Mouse (Mus musculus) cerebellum, adult 18-20 months (tissue): ENCODE data around the gene Slc25a19.

ENCODE experiments used
- DNase-seq, 2 experiments: peaks; one replicate each; pipeline ENCODE4 v3.0.0; 2021

Slc25a19 gene

DNA sequence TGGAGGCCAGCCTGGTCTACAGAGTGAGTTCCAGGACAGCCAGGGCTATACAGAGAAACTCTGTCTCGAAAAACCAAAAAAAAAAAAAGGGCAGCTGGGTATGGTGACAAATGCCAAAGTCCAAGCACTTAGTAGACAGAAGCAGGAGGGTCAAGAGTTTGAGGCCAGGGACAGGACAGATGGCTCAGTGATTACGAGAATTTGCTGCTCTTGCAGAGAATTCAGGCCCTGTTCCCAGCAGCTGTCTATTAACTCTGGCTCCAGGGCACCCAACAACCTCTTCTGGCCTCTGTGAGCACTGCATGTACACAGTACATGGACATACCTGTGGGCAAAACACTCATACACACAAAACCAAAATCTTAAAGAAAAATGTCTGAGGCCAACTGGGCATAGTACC lies 10.1 kb downstream of the Slc25a19 start:
- no peak for DNase-seq

DNA sequence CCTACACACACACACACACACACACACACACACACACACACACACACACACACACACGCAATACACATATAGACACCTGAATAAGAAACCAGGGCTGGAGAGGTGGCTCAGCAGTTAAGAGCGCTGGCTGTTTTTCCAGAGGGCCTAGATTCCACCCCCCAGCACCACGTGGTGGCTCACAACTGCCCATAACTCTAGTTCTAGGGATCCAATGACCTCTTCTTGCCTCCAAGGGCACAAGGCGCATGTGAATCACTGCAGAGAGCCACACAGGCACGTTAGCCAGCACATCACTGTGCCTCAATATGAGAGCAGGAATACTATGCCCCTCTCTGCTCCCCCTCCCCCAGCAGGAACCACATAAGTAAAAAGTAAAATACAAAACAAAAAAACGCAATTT lies 11.2 kb downstream of the Slc25a19 start:
- no peak for DNase-seq

DNA sequence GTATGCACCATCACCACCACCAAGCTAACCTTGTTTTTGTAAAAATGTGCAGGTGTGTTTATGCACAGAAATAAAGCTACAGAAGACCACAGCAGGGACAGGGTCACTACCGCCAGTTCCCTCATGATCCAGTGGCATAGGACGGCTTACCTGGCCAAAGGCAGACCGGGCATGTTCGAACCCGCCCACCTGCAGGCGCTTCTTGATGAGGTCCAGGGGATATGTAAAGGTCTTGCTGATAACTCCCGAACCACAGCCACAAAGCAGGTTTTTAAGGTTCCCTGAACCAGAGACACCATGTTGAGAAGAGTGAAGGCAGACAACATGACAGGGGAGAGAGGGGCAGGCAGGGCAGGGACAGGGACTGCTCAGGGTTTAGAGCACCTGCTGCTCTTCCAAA lies 11.7 kb downstream of the Slc25a19 start:
- DNase-seq: no peak

DNA sequence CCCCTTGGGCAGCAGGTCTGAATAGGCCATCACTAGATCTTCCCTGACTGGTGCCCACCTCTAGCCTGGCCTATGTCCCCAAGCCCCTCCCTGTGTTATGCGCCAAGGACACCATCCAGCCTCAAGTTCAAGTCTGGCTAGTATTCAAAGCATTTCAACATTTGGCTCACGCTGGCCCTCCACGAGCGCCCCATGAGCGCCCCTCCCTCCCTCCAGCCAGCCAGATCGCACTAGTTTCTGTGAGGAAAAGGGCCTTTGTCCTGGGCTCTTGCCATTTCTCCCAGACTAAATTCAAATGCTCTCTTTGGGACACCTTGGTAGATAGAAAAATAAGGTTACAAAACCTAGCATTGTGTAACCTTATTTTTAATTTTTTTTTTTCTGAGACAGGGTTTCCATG lies 12.2 kb downstream of the Slc25a19 start:
- DNase-seq: no peak

DNA sequence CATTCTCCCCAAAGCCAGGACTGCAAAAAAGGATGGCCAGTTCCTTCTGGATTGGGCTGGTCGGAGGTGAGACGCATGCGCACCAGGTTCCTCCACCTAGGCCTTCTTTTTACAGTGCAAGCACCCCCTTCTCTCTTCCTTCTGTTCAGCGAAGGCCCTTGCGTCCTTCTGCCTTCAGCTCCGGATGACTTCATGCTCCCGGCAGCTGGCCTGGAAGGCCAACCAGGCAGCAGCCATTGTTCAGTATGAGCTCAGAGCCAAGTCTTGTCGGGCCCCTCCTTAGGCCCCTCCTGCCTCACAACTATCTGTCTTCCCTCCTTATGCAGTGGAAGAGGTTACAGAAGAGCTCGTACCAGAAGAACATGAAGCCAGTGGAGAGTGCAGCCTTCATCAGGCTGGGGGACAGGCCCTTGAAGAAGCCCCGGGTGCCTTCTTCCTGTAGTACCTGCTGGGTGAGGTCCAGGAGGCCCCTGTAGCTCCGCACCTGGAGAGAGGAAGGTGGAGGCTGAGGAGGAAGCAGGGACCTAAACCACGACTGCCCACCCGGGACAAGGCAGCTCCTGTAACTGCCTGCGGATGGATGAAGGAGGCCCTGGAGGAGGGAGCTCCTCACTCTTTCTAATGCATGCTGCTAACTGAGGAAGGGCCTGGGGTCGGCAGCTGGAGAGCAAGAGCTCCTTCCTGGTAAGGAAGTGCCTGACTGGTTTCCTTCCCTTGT lies 12.8 kb downstream of the Slc25a19 start:
- no peak for DNase-seq

DNA sequence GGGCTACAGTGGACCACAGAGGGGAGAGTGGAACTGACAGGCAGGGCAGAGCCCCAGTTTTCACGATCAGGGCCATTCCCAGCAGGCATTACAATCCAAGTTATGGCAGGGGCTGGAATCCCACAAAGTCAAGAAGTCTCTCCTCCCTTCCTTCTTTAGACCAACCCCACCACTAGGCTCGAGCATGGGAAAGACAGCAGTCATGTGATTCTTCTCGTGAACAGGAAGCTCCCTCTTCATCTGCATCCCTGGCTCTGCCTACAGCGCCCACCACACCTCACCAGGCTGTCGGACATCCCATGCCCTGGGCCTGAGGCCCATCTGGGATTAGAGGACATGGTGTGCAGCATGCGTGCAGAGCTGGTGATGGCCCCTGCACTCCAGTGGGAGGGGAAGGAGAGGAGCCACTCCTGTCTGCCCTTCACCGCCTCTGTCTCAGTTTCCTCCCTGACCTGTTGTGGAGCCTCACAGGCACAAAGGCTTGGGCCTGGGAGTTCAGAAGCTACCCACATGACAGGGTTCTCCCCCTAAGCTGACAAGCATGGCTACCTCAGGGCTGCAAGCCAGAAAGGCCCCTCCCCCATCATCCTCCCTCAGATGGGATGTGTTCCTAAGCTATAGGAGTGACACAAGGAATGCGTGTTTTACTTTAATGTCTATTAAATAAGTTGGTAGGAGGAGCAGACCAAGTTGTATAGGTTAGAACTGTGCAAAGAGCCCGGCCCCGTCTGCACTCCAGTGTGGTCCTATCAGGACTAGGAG lies 13.6 kb downstream of the Slc25a19 start:
- DNase-seq: no peak

DNA sequence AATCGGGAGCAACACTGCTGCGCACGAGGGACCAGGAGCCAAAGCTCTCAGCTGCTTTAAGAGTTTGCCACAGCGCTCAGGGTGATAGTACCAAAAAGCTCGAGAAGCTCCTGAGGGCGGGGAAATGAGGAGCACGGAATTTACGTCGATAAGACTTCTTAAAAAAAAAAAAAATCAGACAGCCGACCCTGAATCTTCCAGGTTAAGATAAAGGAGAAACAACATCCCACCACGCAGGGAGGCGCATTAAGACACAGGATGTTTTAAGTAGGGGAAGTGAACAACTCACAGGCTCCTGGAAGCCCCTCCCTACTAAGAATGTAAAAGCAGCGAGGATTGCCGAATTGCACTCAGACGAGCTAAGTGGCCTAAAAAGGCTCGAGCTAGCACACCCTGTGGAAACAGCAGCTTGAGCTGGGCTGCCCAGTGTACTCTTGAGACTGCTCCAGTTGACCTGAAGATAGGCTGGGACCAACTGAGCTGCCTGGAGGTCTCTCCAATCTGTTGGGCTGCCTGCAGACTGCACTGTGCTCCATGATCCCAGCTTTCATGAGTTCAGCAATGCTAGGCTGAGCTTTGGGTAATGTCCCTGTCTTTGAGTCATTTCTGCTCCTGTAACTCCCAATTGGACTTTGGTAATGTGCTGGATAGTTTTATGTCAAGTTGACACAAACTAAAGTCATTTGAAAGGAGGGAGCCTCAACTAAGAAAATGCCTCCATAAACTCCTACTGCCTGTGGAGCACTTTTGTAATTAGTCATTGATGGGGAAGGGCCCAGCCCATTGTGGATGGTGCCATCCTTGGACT lies 14.8 kb downstream of the Slc25a19 start:
- no peak for DNase-seq

DNA sequence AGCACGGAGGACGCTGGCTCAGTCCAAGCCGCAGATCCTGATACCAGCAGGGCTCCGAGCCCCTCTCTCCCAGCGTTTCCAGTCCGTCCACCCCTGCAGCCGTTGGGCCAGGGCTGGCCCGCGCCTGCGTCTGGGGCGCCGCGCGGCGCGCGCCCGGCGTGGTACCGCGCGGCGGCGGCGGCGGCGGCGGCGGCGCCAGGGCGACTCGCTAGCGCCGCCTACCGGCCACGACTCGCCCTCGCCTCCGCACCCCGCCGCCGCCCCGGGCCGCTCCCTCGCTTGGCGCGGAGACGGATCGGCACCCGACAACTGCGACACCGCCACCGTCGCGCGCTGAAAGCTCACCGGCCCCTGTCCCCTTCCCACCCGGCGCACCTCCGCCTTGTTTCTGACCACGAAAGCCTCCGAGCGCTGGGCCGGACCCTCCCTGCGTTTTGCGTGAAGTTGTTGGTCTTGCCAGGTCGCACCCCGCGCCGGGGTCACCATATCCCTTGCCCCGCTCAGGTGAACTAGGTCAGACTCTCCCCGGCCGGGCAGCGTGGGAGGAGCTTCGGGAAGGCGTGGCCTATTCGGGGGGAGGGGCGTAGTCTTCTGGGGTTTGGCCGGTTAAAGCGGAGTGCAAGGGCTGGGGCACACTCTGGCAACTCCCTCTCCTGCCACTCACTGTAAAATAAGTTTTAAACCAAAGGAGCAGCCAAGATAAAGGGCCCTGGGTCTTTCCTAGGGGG lies 15.5 kb downstream of the Slc25a19 start, which contains the start of gene Mif4gd:
TSS of gene Mif4gd (minus strand) at position 560 of the 728 bp plus-strand sequence.
- DNase-seq: peak; percentile 92

DNA sequence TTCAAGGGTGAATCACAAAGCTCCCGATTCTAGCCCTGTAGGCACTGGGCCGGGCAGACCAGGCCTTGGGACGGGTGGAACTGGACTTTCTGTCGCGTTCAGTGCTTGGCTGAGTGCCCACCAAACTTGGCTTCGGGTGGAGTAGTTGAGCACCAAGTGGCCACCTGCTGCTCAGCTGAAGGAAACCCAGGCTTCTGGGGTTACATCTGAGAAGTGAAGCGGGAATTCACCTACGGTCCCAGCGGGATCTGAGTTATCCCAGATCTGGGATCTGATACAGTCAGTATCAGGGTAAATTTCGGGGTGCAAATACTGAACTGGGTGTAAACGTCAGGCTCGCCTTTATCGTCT lies 16.1 kb downstream of the Slc25a19 start:
- DNase-seq: peak; percentile 74 to 75

DNA sequence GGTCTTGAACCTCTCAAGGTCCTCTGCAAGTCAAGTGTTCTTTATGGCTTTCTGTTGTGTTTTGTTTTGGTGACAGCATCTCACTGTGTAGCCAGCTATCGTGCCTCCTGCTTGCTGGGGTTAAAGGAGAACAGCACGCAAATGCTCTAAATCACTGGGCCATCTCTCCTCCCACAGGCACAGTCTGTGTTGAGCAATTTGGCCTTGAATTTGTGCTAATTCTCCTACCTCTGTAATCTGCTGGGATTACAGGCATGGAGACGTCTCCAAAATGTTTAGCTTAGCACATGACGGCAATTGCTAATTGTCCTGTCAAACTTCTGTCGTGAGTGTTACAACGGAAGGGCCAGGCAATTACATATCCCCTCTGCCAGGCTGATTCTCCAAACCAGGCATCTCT lies 16.9 kb downstream of the Slc25a19 start:
- DNase-seq: no peak

DNA sequence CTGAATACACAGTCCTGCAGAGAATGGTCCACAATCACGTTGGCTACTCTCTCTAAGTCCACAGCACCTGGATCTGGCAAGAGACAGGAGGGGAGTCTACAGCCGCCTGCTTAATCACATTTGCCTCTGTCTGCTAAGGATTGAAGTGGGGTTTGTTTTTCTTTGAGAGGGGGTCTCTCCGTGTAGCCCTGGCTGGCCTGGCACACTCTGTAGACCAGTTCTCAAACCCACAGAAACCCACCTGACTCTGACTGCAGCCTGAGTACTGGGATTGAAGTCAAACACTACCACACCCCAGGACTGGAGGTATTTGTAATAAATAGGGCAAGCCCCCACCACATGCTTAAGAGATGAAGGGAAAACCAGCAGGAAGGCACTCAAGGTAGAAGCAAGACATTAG lies 18.5 kb downstream of the Slc25a19 start:
- DNase-seq: no peak

DNA sequence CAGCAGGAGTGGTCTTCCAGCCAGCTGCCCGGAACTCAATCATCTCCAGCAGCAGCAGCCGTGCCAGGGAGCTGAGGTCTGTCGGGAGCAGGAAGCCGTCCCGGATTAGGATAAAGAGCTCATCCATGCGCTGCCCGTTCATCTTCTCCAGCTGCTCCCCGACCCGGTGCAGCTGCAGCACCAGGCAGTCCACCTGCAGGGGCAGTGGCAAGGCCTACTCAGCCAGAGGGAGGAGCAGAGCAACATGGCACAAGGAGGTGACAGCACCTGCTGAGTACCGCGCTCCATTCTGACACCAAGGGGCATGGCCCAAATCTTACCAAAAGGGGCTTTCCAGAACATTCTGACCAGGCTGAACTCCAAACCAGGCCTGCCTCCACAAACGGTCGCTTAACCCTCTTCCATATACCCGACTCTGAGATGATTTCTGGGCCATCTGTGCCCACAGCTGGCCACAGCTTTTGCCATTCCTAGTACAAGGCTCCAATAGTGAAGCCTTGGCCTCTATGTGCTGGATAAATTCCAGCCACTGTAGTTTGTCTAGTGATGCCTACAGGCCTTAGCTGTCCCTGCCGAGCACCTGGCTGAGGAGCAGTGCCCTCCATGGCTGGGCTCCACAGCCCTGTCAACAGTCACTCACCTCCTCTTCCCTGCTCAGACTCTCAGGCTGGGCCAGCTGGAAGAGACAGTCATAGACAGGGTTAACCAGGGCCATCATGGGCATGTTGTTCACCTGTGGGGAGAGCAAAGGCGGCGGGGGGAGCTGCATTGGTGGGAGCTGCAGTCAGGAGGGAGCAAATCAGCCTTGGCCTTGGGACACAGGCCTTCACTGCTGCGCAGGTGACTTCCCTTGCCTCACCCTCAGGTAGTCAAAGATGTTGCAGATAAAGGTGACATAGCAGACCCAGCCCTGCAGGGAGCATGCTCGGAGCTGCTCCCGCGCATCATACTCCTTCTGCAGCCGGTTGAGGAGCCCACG lies 19.4 kb downstream of the Slc25a19 start:
- no peak for DNase-seq

DNA sequence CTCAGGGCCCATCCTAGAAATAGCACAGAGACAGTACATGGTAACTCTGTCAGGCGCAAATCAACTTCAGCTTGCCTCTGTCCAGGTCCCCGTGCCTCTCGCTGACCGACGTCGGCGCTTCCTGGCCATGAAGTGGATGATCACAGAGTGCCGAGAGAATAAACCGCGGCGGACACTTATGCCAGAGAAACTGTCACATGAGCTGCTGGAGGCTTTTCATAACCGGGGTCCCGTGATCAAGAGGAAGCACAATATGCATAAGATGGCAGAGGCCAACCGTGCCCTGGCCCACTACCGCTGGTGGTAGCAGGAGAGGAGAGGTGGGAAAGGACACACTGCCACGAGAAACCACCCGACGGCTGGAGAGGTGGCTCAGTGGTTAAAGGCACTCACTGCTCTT lies 21.4 kb downstream of the Slc25a19 start:
- no peak for DNase-seq

DNA sequence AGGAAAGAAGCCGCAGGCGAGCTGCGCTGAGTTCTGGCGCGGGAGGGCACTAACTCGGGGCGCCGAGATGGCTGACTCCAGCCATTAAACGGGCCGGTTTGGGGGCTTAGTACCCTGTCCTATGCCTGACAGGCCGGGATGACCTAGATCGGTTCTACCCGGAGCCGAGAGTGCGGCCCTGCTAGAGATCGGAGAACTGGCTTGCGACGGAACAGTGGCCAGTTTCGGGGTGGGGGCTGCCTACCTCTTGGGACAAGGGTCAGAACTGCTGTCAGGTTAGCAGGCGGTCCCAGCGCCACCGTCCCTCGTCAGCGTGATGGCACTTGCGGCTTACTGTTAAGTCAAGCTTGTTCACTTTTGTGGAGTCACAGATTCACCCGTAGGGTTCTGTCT lies 23.8 kb downstream of the Slc25a19 start:
- DNase-seq: no peak

DNA sequence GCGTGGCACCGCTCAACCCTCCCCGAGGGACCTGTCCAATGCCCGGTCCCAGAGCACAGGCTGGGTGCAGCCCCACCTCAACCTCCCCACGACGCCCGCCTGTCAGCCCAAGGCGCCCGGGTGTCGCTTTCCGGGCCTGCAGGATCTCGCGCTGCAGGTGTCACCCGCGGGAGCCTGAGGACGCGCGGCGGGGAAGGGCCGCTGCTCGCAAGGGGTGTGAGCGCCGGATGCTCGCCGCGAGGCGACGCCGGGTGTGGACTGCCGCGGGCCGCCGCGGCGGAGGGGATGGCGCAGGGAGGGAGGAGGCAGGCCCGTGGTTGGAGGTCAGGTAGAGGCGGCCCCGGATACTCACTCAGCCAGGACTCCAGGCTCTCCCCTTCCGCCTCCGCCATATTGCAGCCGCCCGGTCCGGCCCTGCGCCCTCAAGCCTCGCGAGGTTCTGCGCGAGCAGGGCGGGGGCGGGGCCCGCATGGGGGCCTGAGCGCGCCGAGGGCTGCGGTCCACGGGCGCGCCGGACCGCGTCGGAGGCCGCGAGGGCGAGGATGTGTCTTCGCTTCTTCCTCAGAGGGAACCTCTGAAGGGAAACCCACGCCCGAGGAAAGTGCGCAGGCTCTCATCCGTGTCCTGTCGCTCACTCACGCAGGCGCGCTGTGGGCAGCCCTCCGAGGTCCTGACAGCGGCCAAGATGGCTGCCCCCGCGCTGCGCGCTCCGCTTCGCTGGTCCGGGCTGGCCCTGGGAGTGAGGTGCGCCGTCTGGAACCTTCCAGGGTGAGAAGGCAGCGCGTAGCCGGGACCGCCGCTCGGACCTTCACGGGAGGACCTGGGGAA lies 24.4 kb downstream of the Slc25a19 start, which contains the start of the genes Mrps7 and Gga3:
TSS of gene Mrps7 (plus strand) at position 450 of the 828 bp plus-strand sequence.
TSS of gene Gga3 (minus strand) at position 576 of the 828 bp plus-strand sequence.
- DNase-seq: peak; percentile 87 to 94

DNA sequence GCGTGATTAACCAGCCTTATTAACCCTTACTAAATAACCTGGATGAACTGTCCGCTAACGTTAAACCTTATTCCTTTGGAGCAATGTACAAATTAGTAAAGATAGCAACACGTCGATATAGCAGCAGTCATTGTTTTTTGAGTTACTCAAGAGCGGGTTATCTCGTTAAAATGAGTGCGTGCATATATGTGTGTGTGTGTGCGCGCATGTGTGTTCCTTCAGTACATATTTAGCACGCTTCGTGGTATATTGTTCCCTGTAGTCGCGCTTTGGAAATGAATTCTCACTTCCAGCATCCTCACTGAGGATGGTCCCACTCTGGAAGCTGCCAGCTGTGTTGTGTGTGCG lies 25.0 kb downstream of the Slc25a19 start:
- DNase-seq: no peak

DNA sequence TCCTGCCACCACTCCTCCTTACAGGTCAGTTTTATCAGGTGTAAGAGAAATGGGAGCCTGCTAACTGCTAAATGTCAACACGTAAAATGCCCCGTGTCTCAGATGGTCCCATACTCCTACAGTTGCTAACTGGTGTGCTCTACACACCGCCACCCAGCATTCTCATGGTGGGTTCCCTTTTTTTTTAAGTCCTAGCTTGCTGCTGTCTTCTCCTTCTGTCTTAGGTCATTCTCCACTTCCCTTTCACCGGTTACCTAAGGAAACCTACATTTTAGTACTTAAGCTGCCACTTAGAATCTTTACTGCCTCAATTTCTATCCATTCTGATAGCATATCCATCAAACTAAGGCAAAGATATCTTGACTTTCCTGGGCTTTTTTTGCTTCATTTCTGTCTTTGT lies 26.9 kb downstream of the Slc25a19 start:
- no peak for DNase-seq

DNA sequence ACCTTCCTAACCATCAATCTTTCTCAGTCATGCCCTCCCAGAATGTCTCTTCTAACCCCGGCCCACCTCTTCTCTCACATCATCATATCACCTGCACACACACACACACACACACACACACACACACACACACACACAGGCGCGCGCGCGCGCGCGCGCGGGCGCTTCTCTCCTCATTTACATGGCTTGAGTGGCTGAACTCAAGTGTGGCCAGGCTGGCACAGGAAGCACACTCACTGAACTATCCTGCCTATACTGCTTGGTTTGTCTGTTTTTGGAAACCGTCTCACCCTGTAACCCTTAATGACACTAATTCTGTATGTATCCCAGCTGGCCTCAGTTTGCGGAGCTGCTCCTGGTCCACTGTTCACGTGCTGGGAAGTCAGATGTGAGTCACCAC lies 27.4 kb downstream of the Slc25a19 start:
- DNase-seq: no peak

DNA sequence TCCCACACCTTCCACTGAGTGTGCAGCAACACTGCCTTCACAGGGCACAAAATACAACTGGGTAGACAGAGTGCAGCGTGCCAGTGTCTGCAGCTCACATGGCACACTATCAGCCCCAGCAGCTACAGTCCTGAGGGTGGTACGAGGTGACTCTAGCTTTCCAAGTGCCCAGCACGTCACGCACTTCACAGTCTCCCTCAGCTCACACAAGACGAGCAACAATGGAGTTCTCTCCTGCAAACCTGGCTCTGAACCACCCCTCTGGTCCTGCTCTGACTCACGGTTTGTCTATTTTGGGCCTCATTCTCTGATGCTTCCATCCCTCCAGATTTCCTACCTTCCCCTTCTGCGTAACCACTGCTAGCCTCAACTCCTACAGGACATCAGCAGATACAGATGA lies 28.4 kb downstream of the Slc25a19 start:
- DNase-seq: no peak

DNA sequence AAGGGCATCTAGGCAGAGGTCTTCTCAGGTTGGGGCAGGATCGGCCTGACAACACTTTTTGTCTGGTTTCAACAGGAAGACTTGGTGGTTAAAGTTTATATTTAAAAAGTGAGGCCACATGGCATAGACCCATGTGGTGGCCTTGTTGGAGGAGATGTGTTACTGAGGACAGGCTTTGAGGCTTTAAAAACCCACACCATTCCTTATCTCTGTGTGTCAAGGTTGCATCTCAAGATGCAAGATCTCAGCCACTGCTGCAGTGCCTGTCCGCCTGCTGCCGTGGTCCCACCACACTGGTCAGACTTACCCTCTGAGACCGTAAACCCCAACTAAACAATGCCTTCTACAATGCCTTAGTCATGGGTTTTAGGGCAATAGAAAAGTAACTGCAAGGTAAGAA lies 29.8 kb downstream of the Slc25a19 start:
- DNase-seq: no peak

DNA sequence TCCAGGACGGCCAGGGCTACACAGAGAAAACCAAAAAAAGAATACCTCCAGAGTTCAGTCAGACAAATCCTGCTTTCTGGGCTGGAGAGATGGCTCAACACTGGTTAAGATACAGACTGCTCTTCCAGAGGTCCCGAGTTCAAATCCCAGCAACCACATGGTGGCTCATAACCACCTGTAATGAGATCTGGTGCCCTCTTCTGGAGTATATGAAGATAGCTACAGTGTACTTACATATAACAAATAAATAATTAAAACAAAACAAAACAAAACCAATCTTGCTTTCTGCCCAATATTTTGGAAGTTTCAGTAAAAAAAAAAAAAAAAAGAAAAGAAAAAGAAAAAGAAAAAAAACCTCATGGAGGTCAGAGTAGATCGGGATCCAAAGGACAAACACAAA lies 32.9 kb downstream of the Slc25a19 start:
- no peak for DNase-seq
